Mouse (Mus musculus) lung, postnatal 0 days (tissue): Measurements from ENCODE around the gene Elmo1. TPM values are rescaled to one million over a fixed set of nuclear protein-coding genes. Genes with fewer than 3 reads are reported as not detected.

Experiments used
- ATAC-seq: fragments of 200-750 bp; cut with Nextera tagmentation; 2 replicates; pipeline ENCODE4 v1.8.0; 2017; ENCODE audit warnings: moderate library complexity
- DNase-seq: peaks from one replicate; pipeline ENCODE4 v3.0.0-alpha.2; 2016; ENCODE audit warnings: low spot score
- H3K27ac ChIP-seq: fragments of 300-500 bp; sonication (generic); 2 replicates; pipeline ENCODE4 v1.5.1; 2014; ENCODE audit warnings: antibody characterized with exemption, mild to moderate bottlenecking, low read length, mixed read lengths
- H3K27me3 ChIP-seq: fragments of 300-500 bp; sonication (generic); replicated peaks from 2 replicates; pipeline ENCODE4 v1.6.1; 2014; ENCODE audit warnings: low read length, mixed read lengths; ENCODE audit not compliant: insufficient read depth
- H3K36me3 ChIP-seq: fragments of 300-500 bp; sonication (generic); 2 replicates; pipeline ENCODE4 v1.6.1; 2014; ENCODE audit warnings: low read length, mixed read lengths; ENCODE audit not compliant: insufficient read depth
- H3K4me1 ChIP-seq: fragments of 300-500 bp; sonication (generic); 2 replicates; pipeline ENCODE4 v1.6.1; 2014; ENCODE audit warnings: antibody characterized with exemption, low read depth, low read length, mixed read lengths; ENCODE audit not compliant: insufficient read depth
- H3K4me2 ChIP-seq: fragments of 300-500 bp; sonication (generic); replicated peaks from 2 replicates; pipeline ENCODE4 v1.6.1; 2014; ENCODE audit warnings: low read depth, mild to moderate bottlenecking, low read length, moderate library complexity, mixed read lengths
- H3K4me3 ChIP-seq: fragments of 300-500 bp; sonication (generic); 2 replicates; pipeline ENCODE4 v1.5.1; 2014; ENCODE audit warnings: low read depth, low read length
- H3K9ac ChIP-seq: fragments of 300-500 bp; sonication (generic); replicated peaks from 2 replicates; pipeline ENCODE4 v1.6.1; 2014; ENCODE audit warnings: low read depth, mild to moderate bottlenecking
- H3K9me3 ChIP-seq: fragments of 300-500 bp; sonication (generic); 2 replicates; pipeline ENCODE4 v1.6.1; 2016; ENCODE audit warnings: low read length, mixed read lengths
- CTCF ChIP-seq: IDR thresholded peaks from 2 replicates; pipeline ENCODE4 v1.5.1; 2016; ENCODE audit warnings: antibody characterized with exemption, mild to moderate bottlenecking
- EP300 ChIP-seq: IDR thresholded peaks from 2 replicates; pipeline ENCODE4 v1.6.1; 2016; ENCODE audit warnings: antibody characterized with exemption, mild to moderate bottlenecking, control low read depth
- WGBS: fragments of 180-500 bp; shearing (Covaris S2); extraction: QIAGEN DNeasy Blood & Tissue Kit; methylation state at CpG from one replicate; pipeline ENCODE4 v1.1.7; 2014; 5-methylcytosine and 5-hydroxymethylcytosine counted together
- polyA plus RNA-seq: library from polyadenylated mRNA; unstranded; fragments of >200 nt; fragmentation: Nextera tagmentation; extraction: Ambion mirVana; gene quantifications from 2 replicates; pipeline ENCODE4 v1.2.1, GENCODE M21; 2015

Gene Elmo1
- polyA plus RNA-seq, 1 experiment from 2014 or later: 20.8 TPM

GRCm38 (mm10) chr13:20318615-20319219, 228.3 kb downstream of the Elmo1 start:
- no peak overlapping the region for H3K9ac ChIP-seq
- no peaks in the 10 kb centered on the region for H3K36me3 ChIP-seq
- TF ChIP-seq EP300 (no peak), CTCF (no peak)
- no peak overlapping the region for H3K4me2 ChIP-seq
- H3K27me3 ChIP-seq: no peaks in the 10 kb centered on the region
- no peak for ATAC-seq
- 95% methylated on average over 3 of the region's 3 CpGs for WGBS
- H3K9me3 ChIP-seq: no peaks in the 10 kb centered on the region
- H3K4me1 ChIP-seq: no peaks in the 10 kb centered on the region; the same call in 1 of the 2 replicates
- no peak overlapping the region for H3K27ac ChIP-seq
- DNase-seq: no peak
- H3K4me3 ChIP-seq: no peak overlapping the region

GRCm38 (mm10) chr13:20320232-20320631, 229.8 kb downstream of the Elmo1 start:
- Histone ChIP-seq H3K36me3 (no peaks in the 10 kb centered on the region), H3K9ac (no peak overlapping the region), H3K27me3 (no peaks in the 10 kb centered on the region), H3K4me3 (no peak overlapping the region), H3K9me3 (no peaks in the 10 kb centered on the region), H3K4me1 (no peaks in the 10 kb centered on the region; the same call in 1 of the 2 replicates), H3K4me2 (no peak overlapping the region), H3K27ac (no peak overlapping the region)
- WGBS: 60% methylated on average over 5 of the region's 5 CpGs
- DNase-seq (peak; percentile 24), ATAC-seq (no peak)
- TF ChIP-seq CTCF: peak; percentile 64
- TF ChIP-seq EP300: no peak

- H3K27ac ChIP-seq: no peak overlapping the region
- peak; percentile 71 for TF ChIP-seq EP300
- TF ChIP-seq CTCF: no peak
- ATAC-seq (peak; percentile 95), DNase-seq (peak; percentile 78)
- no peak overlapping the region for H3K4me2 ChIP-seq
- H3K4me3 ChIP-seq: no peak overlapping the region
- WGBS: 62% methylated on average over 4 of the region's 4 CpGs
- no peaks in the 10 kb centered on the region; the same call in 1 of the 2 replicates for H3K4me1 ChIP-seq
- H3K36me3 ChIP-seq: no peaks in the 10 kb centered on the region
- no peak overlapping the region for H3K9ac ChIP-seq
- H3K27me3 ChIP-seq: no peaks in the 10 kb centered on the region
- no peaks in the 10 kb centered on the region for H3K9me3 ChIP-seq
Measured at GRCm38 (mm10) chr13:20323478-20323877, 233.1 kb downstream of the Elmo1 start.

GRCm38 (mm10) chr13:20327064-20327463, 236.7 kb downstream of the Elmo1 start:
- ATAC-seq: no peak
- Histone ChIP-seq H3K36me3 (no peaks in the 10 kb centered on the region), H3K4me2 (no peak overlapping the region), H3K9ac (no peak overlapping the region), H3K27ac (no peak overlapping the region), H3K4me3 (no peak overlapping the region), H3K27me3 (no peaks in the 10 kb centered on the region), H3K4me1 (no peaks in the 10 kb centered on the region), H3K9me3 (no peaks in the 10 kb centered on the region)
- 95% methylated on average over 4 of the region's 4 CpGs for WGBS
- no peak for DNase-seq
- no peak for TF ChIP-seq CTCF
- no peak for TF ChIP-seq EP300

GRCm38 (mm10) chr13:20327975-20328374, 237.6 kb downstream of the Elmo1 start:
- H3K36me3 ChIP-seq: no peaks in the 10 kb centered on the region
- H3K4me3 ChIP-seq: no peak overlapping the region
- no peak overlapping the region for H3K4me2 ChIP-seq
- 52% methylated on average over 3 of the region's 3 CpGs for WGBS
- H3K4me1 ChIP-seq: no peaks in the 10 kb centered on the region
- no peak for DNase-seq
- no peak overlapping the region for H3K27ac ChIP-seq
- no peaks in the 10 kb centered on the region for H3K27me3 ChIP-seq
- no peak for ATAC-seq
- no peak overlapping the region for H3K9ac ChIP-seq
- no peak for TF ChIP-seq EP300
- no peak for TF ChIP-seq CTCF
- no peaks in the 10 kb centered on the region for H3K9me3 ChIP-seq

- H3K9me3 ChIP-seq: no peaks in the 10 kb centered on the region
- 96% methylated on average over 1 of the region's 1 CpGs for WGBS
- no peak for ATAC-seq
- no peaks in the 10 kb centered on the region for H3K36me3 ChIP-seq
- no peak overlapping the region for H3K4me2 ChIP-seq
- H3K27me3 ChIP-seq: no peaks in the 10 kb centered on the region
- DNase-seq: no peak
- H3K4me1 ChIP-seq: no peaks in the 10 kb centered on the region
- no peak overlapping the region for H3K9ac ChIP-seq
- H3K4me3 ChIP-seq: no peak overlapping the region
- no peak overlapping the region for H3K27ac ChIP-seq
- TF ChIP-seq EP300: no peak
- no peak for TF ChIP-seq CTCF
Measured at GRCm38 (mm10) chr13:20328672-20329071, 238.3 kb downstream of the Elmo1 start.

- TF ChIP-seq CTCF (no peak), EP300 (no peak)
- WGBS: 87% methylated on average over 7 of the region's 7 CpGs
- H3K4me1 ChIP-seq: no peaks in the 10 kb centered on the region
- H3K36me3 ChIP-seq: no peaks in the 10 kb centered on the region
- no peak overlapping the region for H3K4me2 ChIP-seq
- no peak for DNase-seq
- H3K9ac ChIP-seq: no peak overlapping the region
- H3K4me3 ChIP-seq: no peak overlapping the region
- H3K27ac ChIP-seq: no peak overlapping the region
- ATAC-seq: no peak
- H3K9me3 ChIP-seq: no peaks in the 10 kb centered on the region
- H3K27me3 ChIP-seq: no peaks in the 10 kb centered on the region
Measured at GRCm38 (mm10) chr13:20330954-20331353, 240.6 kb downstream of the Elmo1 start.
